Mouse (Mus musculus) embryonic facial prominence, embryonic 11.5 days (tissue): ENCODE data around the gene Iqcj. TPM values are rescaled to one million over a fixed set of nuclear protein-coding genes. Genes with fewer than 3 reads are reported as not detected.

ENCODE experiments used
- ATAC-seq: fragments of 200-750 bp; cut with Nextera tagmentation; replicated peaks from 2 replicates; pipeline ENCODE4 v1.8.0; 2017; ENCODE audit warnings: low read depth; ENCODE audit not compliant: insufficient number of reproducible peaks, low FRiP score, low TSS enrichment
- DNase-seq: peaks from one replicate; pipeline ENCODE4 v3.0.0-alpha.2; 2015; ENCODE audit warnings: low spot score
- H3K27ac ChIP-seq: fragments of 300-500 bp; sonication (generic); replicated peaks from 2 replicates; pipeline ENCODE4 v1.5.1; 2014; ENCODE audit warnings: mild to moderate bottlenecking, low read depth, low read length, control low read depth
- H3K27me3 ChIP-seq: fragments of 300-500 bp; sonication (generic); 2 replicates; pipeline ENCODE4 v1.6.1; 2014; ENCODE audit warnings: mild to moderate bottlenecking, low read length, moderate library complexity, mixed read lengths; ENCODE audit not compliant: control insufficient read depth, insufficient read depth
- H3K36me3 ChIP-seq: fragments of 300-500 bp; sonication (generic); replicated peaks from 2 replicates; pipeline ENCODE4 v1.6.1; 2014; ENCODE audit warnings: low read depth, mild to moderate bottlenecking, low read length, moderate library complexity, mixed read lengths; ENCODE audit not compliant: control insufficient read depth, insufficient read depth
- H3K4me1 ChIP-seq: fragments of 300-500 bp; sonication (generic); 2 replicates; pipeline ENCODE4 v1.6.1; 2014; ENCODE audit warnings: low read length, mixed read lengths; ENCODE audit not compliant: control insufficient read depth, insufficient read depth
- H3K4me2 ChIP-seq: fragments of 300-500 bp; sonication (generic); 2 replicates; pipeline ENCODE4 v1.6.1; 2014; ENCODE audit warnings: low read depth, mild to moderate bottlenecking, control low read depth, low read length, moderate library complexity
- H3K4me3 ChIP-seq: fragments of 300-500 bp; sonication (generic); 2 replicates; pipeline ENCODE4 v1.5.1; 2014; ENCODE audit warnings: low read depth, low read length, control low read depth
- H3K9ac ChIP-seq: fragments of 300-500 bp; sonication (generic); replicated peaks from 2 replicates; pipeline ENCODE4 v1.6.1; 2014; ENCODE audit warnings: mild to moderate bottlenecking, control low read depth, low read length
- H3K9me3 ChIP-seq: fragments of 300-500 bp; sonication (generic); replicated peaks from 2 replicates; pipeline ENCODE4 v1.6.1; 2016; ENCODE audit warnings: mild to moderate bottlenecking, low read length, inconsistent platforms, mixed read lengths; ENCODE audit not compliant: control insufficient read depth
- WGBS: fragments of 180-500 bp; shearing (Covaris S2); extraction: QIAGEN DNeasy Blood & Tissue Kit; methylation state at CpG from one replicate; pipeline ENCODE4 v1.1.7; 2014; 5-methylcytosine and 5-hydroxymethylcytosine counted together
- polyA plus RNA-seq: library from polyadenylated mRNA; unstranded; fragments of >200 nt; fragmentation: Nextera tagmentation; extraction: Ambion mirVana; gene quantifications from 2 replicates; pipeline ENCODE4 v1.2.1, GENCODE M21; 2014

The Iqcj gene
- polyA plus RNA-seq, 1 experiment from 2014 or later = not detected

DNA sequence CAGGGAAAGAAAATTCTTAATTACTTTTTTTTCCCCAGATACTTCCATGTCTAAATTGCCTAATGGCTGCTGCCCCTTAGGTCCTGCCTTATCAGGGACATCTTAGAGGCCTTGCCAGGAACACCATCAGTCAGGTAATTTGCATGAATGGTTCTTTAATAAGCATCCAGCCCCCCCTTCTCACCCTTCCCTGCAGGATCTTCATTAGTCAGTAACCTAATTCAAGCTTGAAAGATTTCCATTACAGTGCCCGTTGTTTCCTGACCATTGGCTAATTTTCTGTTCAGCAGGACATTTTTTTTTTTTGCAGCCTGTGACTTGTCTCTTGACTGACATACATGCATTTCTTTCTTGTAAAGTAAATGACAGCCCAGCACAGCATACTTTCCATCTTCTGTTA is 123.8 kb downstream of the Iqcj start:
- Histone ChIP-seq H3K4me3 (no peak overlapping the region), H3K27ac (no peak overlapping the region), H3K36me3 (no peaks in the 10 kb centered on the region), H3K4me1 (no peaks in the 10 kb centered on the region), H3K4me2 (no peak overlapping the region), H3K27me3 (no peaks in the 10 kb centered on the region), H3K9ac (no peak overlapping the region), H3K9me3 (no peaks in the 10 kb centered on the region)
- DNase-seq = no peak
- WGBS = 31% methylated on average over 1 of the region's 1 CpGs
- no peak for ATAC-seq

DNA sequence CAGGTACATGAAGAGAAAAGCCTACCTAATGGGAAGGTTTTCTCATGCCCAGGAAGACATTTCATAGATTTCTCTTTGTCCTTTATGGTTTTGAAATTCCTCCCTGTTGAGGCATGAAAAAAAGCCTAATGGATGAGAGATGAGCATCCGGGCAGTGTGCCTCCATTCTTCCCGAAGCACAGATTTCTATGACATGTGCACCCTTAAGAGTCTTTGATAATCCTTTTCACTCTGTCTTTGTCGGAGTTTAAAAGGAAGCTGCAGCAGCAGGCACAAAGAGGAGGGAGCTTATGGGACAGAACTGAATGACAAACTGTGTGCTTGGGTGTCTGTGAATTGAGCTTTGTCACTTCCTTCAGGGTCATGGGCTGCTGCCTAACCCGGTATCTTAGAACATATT is 127.4 kb downstream of the Iqcj start:
- no peak overlapping the region for H3K4me3 ChIP-seq
- 56% methylated on average over 4 of the region's 4 CpGs for WGBS
- H3K27me3 ChIP-seq = no peaks in the 10 kb centered on the region
- H3K4me2 ChIP-seq = no peak overlapping the region
- H3K9me3 ChIP-seq = no peaks in the 10 kb centered on the region
- no peak overlapping the region for H3K27ac ChIP-seq
- no peaks in the 10 kb centered on the region for H3K4me1 ChIP-seq
- ATAC-seq (no peak), DNase-seq (no peak)
- no peaks in the 10 kb centered on the region for H3K36me3 ChIP-seq
- H3K9ac ChIP-seq = no peak overlapping the region

DNA sequence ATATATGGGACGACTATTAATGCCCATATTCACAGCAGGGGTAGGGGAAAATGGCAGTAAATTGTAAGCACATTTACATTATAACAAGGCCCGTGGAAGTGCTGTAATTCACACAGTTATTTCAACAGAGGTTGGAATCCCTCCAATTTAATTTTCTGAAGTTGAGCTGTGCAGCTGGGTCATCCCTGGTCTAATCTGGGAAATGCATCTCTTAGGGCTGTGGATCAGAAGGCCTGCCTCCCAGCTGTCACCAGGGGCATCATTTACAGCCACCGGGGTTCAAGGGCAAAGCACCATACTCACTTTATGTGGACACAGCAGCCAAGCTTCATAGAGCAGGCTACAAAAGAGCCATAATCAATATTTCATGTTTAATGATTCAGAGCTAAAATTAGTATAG is 144.1 kb downstream of the Iqcj start:
- no peak overlapping the region for H3K27ac ChIP-seq
- ATAC-seq = 0 out of 2 replicates have a peak, but pooled peaks have one; percentile 67
- no peaks in the 10 kb centered on the region for H3K36me3 ChIP-seq
- H3K27me3 ChIP-seq = no peaks in the 10 kb centered on the region
- no peaks in the 10 kb centered on the region for H3K4me1 ChIP-seq
- DNase-seq = no peak
- H3K9me3 ChIP-seq = no peaks in the 10 kb centered on the region
- 62% methylated on average over 3 of the region's 3 CpGs for WGBS
- H3K4me2 ChIP-seq = no peak overlapping the region
- H3K9ac ChIP-seq = no peak overlapping the region
- no peak overlapping the region for H3K4me3 ChIP-seq

DNA sequence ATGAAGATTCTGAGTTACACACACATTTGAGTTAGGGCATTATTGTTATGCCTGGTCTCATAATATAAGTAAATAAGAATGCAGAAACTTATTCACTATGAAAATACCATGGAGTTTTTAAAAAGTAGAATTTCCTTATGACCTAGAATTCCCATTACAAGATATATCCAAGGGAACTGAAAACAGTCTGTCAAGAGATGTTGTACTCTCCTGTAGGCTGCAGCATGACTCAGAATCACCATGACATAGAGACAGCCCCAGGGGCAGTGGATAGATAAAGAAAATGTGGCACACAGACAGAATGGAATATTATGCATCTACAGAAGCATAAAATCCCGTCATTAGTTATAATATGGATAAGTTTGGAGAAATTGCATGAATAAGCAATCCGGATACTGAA is 150.9 kb downstream of the Iqcj start:
- ATAC-seq (no peak), DNase-seq (no peak)
- Histone ChIP-seq H3K9ac (no peak overlapping the region), H3K27me3 (no peaks in the 10 kb centered on the region), H3K27ac (no peak overlapping the region), H3K4me3 (no peak overlapping the region), H3K4me1 (no peaks in the 10 kb centered on the region), H3K4me2 (no peak overlapping the region), H3K9me3 (no peaks in the 10 kb centered on the region), H3K36me3 (no peaks in the 10 kb centered on the region)
- WGBS = 82% methylated on average over 2 of the region's 2 CpGs

GRCm38 (mm10) chr3:68045475-68046416 is 153.7 kb downstream of the Iqcj start:
- Histone ChIP-seq H3K36me3 (no peaks in the 10 kb centered on the region), H3K4me1 (no peaks in the 10 kb centered on the region), H3K9ac (no peak overlapping the region), H3K27me3 (no peaks in the 10 kb centered on the region), H3K4me3 (no peak overlapping the region), H3K9me3 (no peaks in the 10 kb centered on the region), H3K27ac (no peak overlapping the region), H3K4me2 (no peak overlapping the region)
- WGBS = 55% methylated on average over 9 of the region's 9 CpGs
- DNase-seq (peak; percentile 82), ATAC-seq (0 out of 2 replicates have a peak, but pooled peaks have one; percentile 48)

- ATAC-seq (no peak), DNase-seq (peak; percentile 70)
- no peaks in the 10 kb centered on the region for H3K27me3 ChIP-seq
- H3K9me3 ChIP-seq = no peaks in the 10 kb centered on the region
- H3K4me1 ChIP-seq = no peaks in the 10 kb centered on the region
- H3K4me2 ChIP-seq = no peak overlapping the region
- 48% methylated on average over 2 of the region's 2 CpGs for WGBS
- H3K27ac ChIP-seq = no peak overlapping the region
- H3K9ac ChIP-seq = no peak overlapping the region
- H3K4me3 ChIP-seq = no peak overlapping the region
- H3K36me3 ChIP-seq = no peaks in the 10 kb centered on the region
Observed at GRCm38 (mm10) chr3:68053538-68053937, 161.5 kb downstream of the Iqcj start.

GRCm38 (mm10) chr3:68055071-68055470 is 163.1 kb downstream of the Iqcj start:
- Histone ChIP-seq H3K4me1 (no peaks in the 10 kb centered on the region), H3K36me3 (no peaks in the 10 kb centered on the region), H3K27ac (no peak overlapping the region), H3K4me2 (no peak overlapping the region), H3K9me3 (no peaks in the 10 kb centered on the region), H3K27me3 (no peaks in the 10 kb centered on the region), H3K9ac (no peak overlapping the region), H3K4me3 (no peak overlapping the region)
- DNase-seq (no peak), ATAC-seq (no peak)
- 65% methylated on average over 13 of the region's 13 CpGs for WGBS
